Mouse (Mus musculus): ENCODE data around the gene Car3. TPM values are rescaled to one million over a fixed set of nuclear protein-coding genes. Genes with fewer than 3 reads are reported as not detected.
A peak's percentile ranks its signal among the peaks of the same experiment; 100 is the strongest.

The Car3 gene
- polyA plus RNA-seq, 1 experiment from 2014 or later: 21.0 TPM

DNA sequence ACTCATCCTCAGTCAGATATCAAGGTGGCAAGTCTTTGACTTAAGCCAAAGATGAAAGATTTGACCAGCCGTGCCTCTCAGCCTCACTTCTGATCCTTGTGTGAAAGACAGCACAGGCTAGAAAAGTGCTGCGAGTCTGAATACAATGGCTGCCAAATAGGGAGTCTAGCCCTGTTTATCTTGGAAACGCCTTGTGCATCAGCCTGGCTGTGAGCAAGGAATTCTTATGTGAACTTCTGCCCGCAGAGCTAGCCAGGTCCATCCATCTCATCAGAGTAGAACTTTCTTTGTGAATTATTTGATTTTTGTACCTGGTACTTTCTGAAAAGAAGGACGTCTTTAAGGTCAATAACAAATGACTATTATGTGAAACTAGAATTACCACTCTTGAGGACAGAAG, 9.3 kb upstream of the Car3 start:
- Histone ChIP-seq H3K9ac (replicated peaks; ENCODE audit: low read length) (no peak overlapping the region), H3K36me3 (ENCODE audit: insufficient read depth, low read length) (no peaks in the 10 kb centered on the region), H3K4me1 (ENCODE audit: insufficient read depth, low read length) (no peaks in the 10 kb centered on the region), H3K9me3 (ENCODE audit: low read length) (no peaks in the 10 kb centered on the region), H3K27me3 (ENCODE audit: insufficient read depth, low read length) (no peaks in the 10 kb centered on the region), H3K27ac (ENCODE audit: low read length) (no peak overlapping the region), H3K4me2 (replicated peaks; ENCODE audit: low read depth, low read length) (no peak overlapping the region), H3K4me3 (ENCODE audit: low read length) (no peak overlapping the region)
- ATAC-seq (ENCODE audit: low FRiP score, low TSS enrichment): no peak
- WGBS: 57% methylated on average over 5 of the region's 5 CpGs

GRCm38 (mm10) chr3:14854446-14854845, 8.9 kb upstream of the Car3 start:
- Histone ChIP-seq H3K4me1 (ENCODE audit: insufficient read depth, low read length) (no peaks in the 10 kb centered on the region), H3K27ac (ENCODE audit: low read length) (no peak overlapping the region), H3K27me3 (ENCODE audit: insufficient read depth, low read length) (no peaks in the 10 kb centered on the region), H3K9ac (replicated peaks; ENCODE audit: low read length) (no peak overlapping the region), H3K36me3 (ENCODE audit: insufficient read depth, low read length) (no peaks in the 10 kb centered on the region), H3K9me3 (ENCODE audit: low read length) (no peaks in the 10 kb centered on the region), H3K4me2 (replicated peaks; ENCODE audit: low read depth, low read length) (no peak overlapping the region), H3K4me3 (ENCODE audit: low read length) (no peak overlapping the region)
- WGBS: 33% methylated on average over 1 of the region's 1 CpGs
- no peak for ATAC-seq (ENCODE audit: low FRiP score, low TSS enrichment)

DNA sequence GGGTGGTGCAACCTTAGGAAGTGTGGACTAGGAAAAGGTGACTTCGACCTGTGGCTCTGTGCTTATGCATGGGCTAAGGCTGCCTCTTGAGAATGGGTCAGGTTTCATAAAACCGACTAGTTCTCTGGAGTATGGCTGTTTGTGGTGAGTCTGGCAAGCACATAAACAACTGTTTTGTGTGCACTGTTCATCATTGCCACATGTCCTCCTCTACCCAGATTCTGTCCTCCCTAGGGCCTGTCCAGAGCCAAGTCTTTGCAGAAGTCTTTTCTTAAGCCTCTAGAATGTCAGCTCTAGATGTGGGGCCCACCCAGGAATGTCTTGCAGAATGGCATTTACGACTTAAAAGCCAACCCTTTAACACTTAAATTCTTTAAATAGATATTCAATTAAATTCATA, 5.4 kb upstream of the Car3 start:
- H3K9ac ChIP-seq (replicated peaks; ENCODE audit: low read length): no peak overlapping the region
- H3K36me3 ChIP-seq (ENCODE audit: insufficient read depth, low read length): no peaks in the 10 kb centered on the region
- peaks cover under 1% of the 10 kb centered on the region; the same call in 1 of the 2 replicates for H3K4me1 ChIP-seq (ENCODE audit: insufficient read depth, low read length)
- H3K4me2 ChIP-seq (replicated peaks; ENCODE audit: low read depth, low read length): no peak overlapping the region
- WGBS: 79% methylated on average over 3 of the region's 3 CpGs
- H3K27me3 ChIP-seq (ENCODE audit: insufficient read depth, low read length): no peaks in the 10 kb centered on the region
- no peaks in the 10 kb centered on the region for H3K9me3 ChIP-seq (ENCODE audit: low read length)
- H3K27ac ChIP-seq (ENCODE audit: low read length): no peak overlapping the region
- ATAC-seq (ENCODE audit: low FRiP score, low TSS enrichment): no peak
- no peak overlapping the region for H3K4me3 ChIP-seq (ENCODE audit: low read length)

DNA sequence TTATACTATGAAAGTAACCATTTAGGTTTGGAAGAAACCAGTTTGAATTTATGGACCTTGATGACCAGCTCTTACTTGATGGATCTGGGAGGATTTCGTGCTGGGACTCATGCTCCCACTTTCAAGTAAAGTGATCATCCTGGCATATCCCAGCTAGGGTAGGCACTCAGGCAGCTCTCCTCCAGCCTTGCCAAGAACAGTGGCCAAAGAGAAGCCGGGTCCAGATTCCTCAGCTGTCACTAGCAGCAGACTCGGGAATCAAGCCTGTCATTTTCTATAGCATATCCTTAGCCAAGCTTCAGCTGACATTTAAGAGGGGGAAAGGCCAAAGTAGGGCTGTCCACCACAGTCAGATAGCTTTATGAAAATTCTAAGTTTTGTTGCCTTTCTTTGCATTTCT, 3.0 kb upstream of the Car3 start:
- Histone ChIP-seq H3K36me3 (ENCODE audit: insufficient read depth, low read length) (no peaks in the 10 kb centered on the region), H3K4me1 (ENCODE audit: insufficient read depth, low read length) (peaks cover 8% of the 10 kb centered on the region; the same call in 1 of the 2 replicates), H3K27me3 (ENCODE audit: insufficient read depth, low read length) (no peaks in the 10 kb centered on the region), H3K4me3 (ENCODE audit: low read length) (no peak overlapping the region), H3K4me2 (replicated peaks; ENCODE audit: low read depth, low read length) (no peak overlapping the region), H3K9ac (replicated peaks; ENCODE audit: low read length) (no peak overlapping the region), H3K27ac (ENCODE audit: low read length) (no peak overlapping the region), H3K9me3 (ENCODE audit: low read length) (no peaks in the 10 kb centered on the region)
- ATAC-seq (ENCODE audit: low FRiP score, low TSS enrichment): no peak
- WGBS: 75% methylated on average over 3 of the region's 3 CpGs

- Histone ChIP-seq H3K9me3 (ENCODE audit: low read length) (no peaks in the 10 kb centered on the region), H3K36me3 (ENCODE audit: insufficient read depth, low read length) (no peaks in the 10 kb centered on the region), H3K4me3 (ENCODE audit: low read length) (no peak overlapping the region), H3K9ac (replicated peaks; ENCODE audit: low read length) (no peak overlapping the region), H3K27ac (ENCODE audit: low read length) (no peak overlapping the region), H3K27me3 (ENCODE audit: insufficient read depth, low read length) (no peaks in the 10 kb centered on the region), H3K4me1 (ENCODE audit: insufficient read depth, low read length) (peaks cover 8% of the 10 kb centered on the region; the same call in 1 of the 2 replicates), H3K4me2 (replicated peaks; ENCODE audit: low read depth, low read length) (no peak overlapping the region)
- ATAC-seq (ENCODE audit: low FRiP score, low TSS enrichment): no peak
- WGBS: 91% methylated on average over 1 of the region's 1 CpGs
Measured at GRCm38 (mm10) chr3:14861165-14861564, 2.1 kb upstream of the Car3 start.

DNA sequence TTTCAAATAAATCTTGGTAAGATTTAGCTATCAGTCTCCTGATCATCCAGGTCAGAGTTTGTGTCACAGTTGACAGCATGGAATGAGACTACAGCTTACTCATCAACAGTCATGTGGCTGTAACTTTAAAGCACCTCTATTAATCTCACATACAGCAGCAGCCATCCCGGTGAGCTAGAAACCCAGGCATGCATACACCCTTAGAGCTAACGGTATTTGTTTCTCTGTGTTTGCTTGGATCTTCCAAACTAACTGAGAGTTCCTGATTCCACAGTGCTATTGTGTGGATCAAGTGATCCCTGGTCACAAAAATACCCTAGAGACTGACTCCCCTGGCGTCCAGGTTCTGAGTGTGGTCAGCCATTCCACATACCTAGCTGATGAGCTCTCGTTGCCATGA, 1.5 kb upstream of the Car3 start:
- H3K9me3 ChIP-seq (ENCODE audit: low read length): no peaks in the 10 kb centered on the region
- WGBS: 43% methylated on average over 4 of the region's 4 CpGs
- H3K9ac ChIP-seq (replicated peaks; ENCODE audit: low read length): no peak overlapping the region
- H3K4me2 ChIP-seq (replicated peaks; ENCODE audit: low read depth, low read length): no peak overlapping the region
- ATAC-seq (ENCODE audit: low FRiP score, low TSS enrichment): no peak
- H3K27ac ChIP-seq (ENCODE audit: low read length): no peak overlapping the region
- peaks cover 8% of the 10 kb centered on the region; the same call in 1 of the 2 replicates for H3K4me1 ChIP-seq (ENCODE audit: insufficient read depth, low read length)
- H3K4me3 ChIP-seq (ENCODE audit: low read length): no peak overlapping the region
- no peaks in the 10 kb centered on the region for H3K36me3 ChIP-seq (ENCODE audit: insufficient read depth, low read length)
- H3K27me3 ChIP-seq (ENCODE audit: insufficient read depth, low read length): no peaks in the 10 kb centered on the region

GRCm38 (mm10) chr3:14862654-14863021, 674 bp upstream of the Car3 start:
- no peaks in the 10 kb centered on the region for H3K9me3 ChIP-seq (ENCODE audit: low read length)
- H3K27ac ChIP-seq (ENCODE audit: low read length): no peak overlapping the region
- WGBS: 1% methylated on average over 9 of the region's 9 CpGs
- H3K4me1 ChIP-seq (ENCODE audit: insufficient read depth, low read length): peaks cover 8% of the 10 kb centered on the region; the same call in 1 of the 2 replicates
- peak overlapping the region; percentile 38 for H3K4me3 ChIP-seq (ENCODE audit: low read length)
- H3K36me3 ChIP-seq (ENCODE audit: insufficient read depth, low read length): no peaks in the 10 kb centered on the region
- no peaks in the 10 kb centered on the region for H3K27me3 ChIP-seq (ENCODE audit: insufficient read depth, low read length)
- ATAC-seq (ENCODE audit: low FRiP score, low TSS enrichment): peak; percentile 75; the same call in 1 of the 2 replicates
- H3K9ac ChIP-seq (replicated peaks; ENCODE audit: low read length): peak overlapping the region; percentile 55
- peak overlapping the region; percentile 70 for H3K4me2 ChIP-seq (replicated peaks; ENCODE audit: low read depth, low read length)

DNA sequence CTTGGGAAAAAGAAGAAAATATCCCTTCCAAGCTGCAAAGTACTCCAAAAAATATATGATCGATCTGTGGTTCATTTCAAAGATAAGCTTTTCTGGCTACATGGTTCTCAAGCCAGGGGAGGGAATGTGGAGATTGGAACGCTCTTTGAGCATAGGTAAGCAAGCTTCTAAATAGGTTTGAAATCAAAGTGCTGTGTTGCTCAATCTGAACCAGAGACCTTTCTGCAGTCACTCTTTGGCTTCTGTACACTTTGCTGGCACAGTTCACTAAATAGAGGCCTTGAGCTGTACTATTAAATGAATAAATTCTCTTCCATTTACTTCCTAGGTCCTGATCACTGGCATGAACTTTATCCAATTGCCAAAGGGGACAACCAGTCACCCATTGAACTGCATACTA, 610 bp downstream of the Car3 start:
- no peak overlapping the region for H3K4me3 ChIP-seq (ENCODE audit: low read length)
- no peaks in the 10 kb centered on the region for H3K27me3 ChIP-seq (ENCODE audit: insufficient read depth, low read length)
- no peaks in the 10 kb centered on the region for H3K9me3 ChIP-seq (ENCODE audit: low read length)
- no peak overlapping the region for H3K4me2 ChIP-seq (replicated peaks; ENCODE audit: low read depth, low read length)
- ATAC-seq (ENCODE audit: low FRiP score, low TSS enrichment): no peak
- no peak overlapping the region for H3K9ac ChIP-seq (replicated peaks; ENCODE audit: low read length)
- no peak overlapping the region for H3K27ac ChIP-seq (ENCODE audit: low read length)
- no peaks in the 10 kb centered on the region for H3K36me3 ChIP-seq (ENCODE audit: insufficient read depth, low read length)
- 87% methylated on average over 2 of the region's 2 CpGs for WGBS
- H3K4me1 ChIP-seq (ENCODE audit: insufficient read depth, low read length): peaks cover 8% of the 10 kb centered on the region; the same call in 1 of the 2 replicates

- Histone ChIP-seq H3K9me3 (ENCODE audit: low read length) (no peaks in the 10 kb centered on the region), H3K27me3 (ENCODE audit: insufficient read depth, low read length) (no peaks in the 10 kb centered on the region), H3K36me3 (ENCODE audit: insufficient read depth, low read length) (no peaks in the 10 kb centered on the region), H3K4me2 (replicated peaks; ENCODE audit: low read depth, low read length) (no peak overlapping the region), H3K27ac (ENCODE audit: low read length) (no peak overlapping the region), H3K4me3 (ENCODE audit: low read length) (no peak overlapping the region), H3K9ac (replicated peaks; ENCODE audit: low read length) (no peak overlapping the region), H3K4me1 (ENCODE audit: insufficient read depth, low read length) (peaks cover 8% of the 10 kb centered on the region; the same call in 1 of the 2 replicates)
- ATAC-seq (ENCODE audit: low FRiP score, low TSS enrichment): no peak
- 81% methylated on average over 2 of the region's 2 CpGs for WGBS
Measured at GRCm38 (mm10) chr3:14865941-14866340, 2.6 kb downstream of the Car3 start.

- no peak overlapping the region for H3K9ac ChIP-seq (replicated peaks; ENCODE audit: low read length)
- H3K4me1 ChIP-seq (ENCODE audit: insufficient read depth, low read length): no peaks in the 10 kb centered on the region
- no peaks in the 10 kb centered on the region for H3K36me3 ChIP-seq (ENCODE audit: insufficient read depth, low read length)
- H3K27ac ChIP-seq (ENCODE audit: low read length): no peak overlapping the region
- 24% methylated on average over 11 of the region's 11 CpGs for WGBS
- H3K27me3 ChIP-seq (ENCODE audit: insufficient read depth, low read length): no peaks in the 10 kb centered on the region
- H3K9me3 ChIP-seq (ENCODE audit: low read length): no peaks in the 10 kb centered on the region
- peak overlapping the region; percentile 26; the same call in 1 of the 2 replicates for H3K4me3 ChIP-seq (ENCODE audit: low read length)
- H3K4me2 ChIP-seq (replicated peaks; ENCODE audit: low read depth, low read length): peak overlapping the region; percentile 46
- peak; percentile 76 for ATAC-seq (ENCODE audit: low FRiP score, low TSS enrichment)
Measured at GRCm38 (mm10) chr3:14869779-14870178, 6.5 kb downstream of the Car3 start.
